Mouse (Mus musculus): ENCODE data around the gene Gm47969.

Gene Gm47969

DNA sequence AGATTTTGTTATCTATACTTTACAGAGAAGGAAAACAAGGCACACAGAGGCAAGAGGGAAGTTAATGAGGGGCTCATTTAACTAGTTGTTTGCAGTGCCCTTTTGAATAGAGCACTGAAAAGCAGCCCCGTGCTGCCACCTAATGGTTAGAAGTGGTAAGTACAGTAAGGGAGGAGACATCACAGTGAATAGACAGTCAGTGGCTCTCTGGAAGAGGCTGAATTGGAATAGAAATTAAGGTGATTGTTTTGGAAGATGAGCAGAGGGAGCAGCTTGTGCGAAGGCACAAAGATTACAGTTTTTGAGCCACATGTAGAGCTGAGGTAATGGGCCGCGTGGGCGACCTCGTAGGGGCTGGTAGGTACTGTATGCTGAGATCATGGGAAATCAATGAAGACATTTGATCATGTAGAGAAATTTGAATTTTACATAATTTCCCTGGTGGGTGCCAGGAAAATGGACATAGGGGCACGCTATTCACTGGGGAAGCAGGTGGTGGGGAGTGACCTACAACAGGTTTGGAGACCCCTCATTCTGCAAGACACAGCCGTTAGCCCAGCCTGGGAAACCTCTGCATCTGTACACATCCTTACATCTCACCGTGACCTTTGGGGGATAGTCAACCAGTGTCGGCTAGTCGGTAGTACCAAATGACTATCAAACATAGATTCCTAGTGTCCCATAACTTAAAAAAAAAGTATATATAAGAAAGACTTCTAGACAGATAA, 31.6 kb downstream of the Gm47969 start:
- peak; percentile 13 to 47 for DNase-seq

DNA sequence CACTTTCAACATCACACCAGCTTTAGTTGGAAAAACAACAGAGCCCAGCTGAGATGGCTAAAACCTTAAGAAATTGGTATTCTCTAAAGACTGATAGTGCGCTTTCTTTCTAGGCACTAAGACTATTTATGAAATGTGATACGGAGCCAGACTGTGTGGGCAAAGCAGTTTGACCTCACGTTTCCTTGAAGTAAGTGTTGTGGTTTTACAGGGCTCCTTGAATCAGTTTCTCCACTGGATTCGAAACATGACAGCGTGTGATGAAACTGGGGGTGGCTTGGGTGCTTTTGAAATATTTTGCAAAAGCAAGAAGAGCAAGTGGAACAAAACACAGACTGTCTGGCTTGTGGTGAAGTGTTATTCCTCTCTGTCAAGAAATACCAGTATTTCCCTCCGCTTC, 32.3 kb downstream of the Gm47969 start:
- no peak for DNase-seq

DNA sequence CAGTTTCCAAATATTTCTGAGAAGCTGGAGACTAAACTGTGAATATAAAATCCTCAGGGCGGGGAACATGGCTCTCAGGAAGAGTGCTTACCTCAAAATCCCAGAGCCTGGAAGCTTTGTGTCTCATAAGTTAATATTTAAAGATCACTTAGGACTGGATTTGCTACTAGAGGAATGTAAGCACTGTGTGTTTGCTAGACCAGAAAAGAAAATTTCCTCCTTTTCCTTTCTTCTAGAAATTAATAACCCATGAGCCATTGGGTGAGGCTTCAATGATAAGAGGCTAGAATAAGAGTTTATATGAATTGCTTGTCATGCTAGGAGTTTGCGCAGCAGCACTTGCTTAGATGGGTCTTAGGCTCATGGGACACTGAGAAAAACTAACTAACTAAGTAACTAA, 40.1 kb downstream of the Gm47969 start:
- no peak for DNase-seq

DNA sequence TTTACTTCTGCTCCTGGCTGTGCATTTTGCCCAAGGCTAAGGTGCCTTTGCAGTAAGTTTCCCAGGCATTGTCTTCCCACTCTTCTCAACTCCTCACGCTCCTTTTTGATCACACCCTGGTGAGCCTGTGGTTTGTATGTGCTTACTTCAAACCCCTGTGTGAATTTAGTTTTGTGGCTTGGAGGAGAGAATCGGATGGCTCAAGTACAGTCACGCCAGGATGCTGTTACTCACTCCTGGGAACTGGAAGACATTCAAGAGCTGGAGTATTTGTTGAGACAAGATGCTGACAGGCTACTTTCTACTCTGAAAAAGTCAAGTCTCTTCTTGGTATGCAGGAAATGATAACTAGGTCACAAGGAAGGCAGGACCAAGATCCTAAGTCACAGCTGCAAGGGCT, 46.5 kb downstream of the Gm47969 start:
- no peak for DNase-seq
